11 mouse cellular contexts compared by ENCODE assay signal in the genomic region with DNA sequence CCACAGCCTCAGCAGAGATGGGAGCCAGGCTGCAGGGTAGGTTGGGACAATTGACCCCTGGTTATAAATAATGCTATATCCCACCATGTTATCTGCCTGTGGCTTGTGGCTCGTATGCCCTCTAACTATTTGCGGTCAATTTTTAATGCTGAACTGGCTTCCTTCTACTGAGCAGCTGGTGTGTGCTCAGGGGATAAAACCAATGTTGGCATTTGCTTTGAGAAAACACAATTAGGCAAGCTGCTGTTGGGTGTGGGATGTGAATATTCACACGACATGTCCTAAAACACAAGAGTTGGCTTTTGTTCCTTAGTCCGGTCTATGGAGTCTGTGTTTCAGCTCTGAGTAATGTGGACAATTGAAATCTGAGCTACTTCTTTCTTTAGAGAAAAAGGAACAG.
A peak's percentile ranks its signal among the peaks of the same experiment; 100 is the strongest.
DNase-seq lines count a peak whose midpoint lies in the region; ATAC-seq and TF ChIP-seq lines count a peak whose summit lies in the region.
"Had no signal": no experiment of that assay in that cellular context is flagged by ENCODE, and none has a peak within 500 bp of the region (broad histone marks: within the 10 kb centered on the region; RNA-seq: fewer than 3 reads in every experiment).

No protein-coding gene starts in this region.

- DNase-seq in left cerebral cortex, adult 2 months (ENCODE audit: extremely low spot score in 1 of 2, low spot score in 2 of 2), result no peak
- no peak for DNase-seq in left cerebral cortex, adult 9 months (ENCODE audit: low spot score in 2 of 2)
- DNase-seq in forebrain, embryonic 14.5 days (ENCODE audit: low spot score), result peak; percentile 66
- no peak for DNase-seq in midbrain, embryonic 10.5 days (ENCODE audit: low spot score)
- DNase-seq in stomach, postnatal 0 days (ENCODE audit: low spot score), result no peak
- DNase-seq in right cerebral cortex, adult 18-20 months, result no peak
- DNase-seq in cerebellum, adult 18-20 months, result no peak
- DNase-seq: cerebellum, postnatal 25 days; thymus, postnatal 4 days had no signal

- no peak overlapping the region for H3K9ac ChIP-seq in forebrain, embryonic 14.5 days (ENCODE audit: low read length)
- no peak overlapping the region for H3K9ac ChIP-seq in stomach, postnatal 0 days (ENCODE audit: low read length)
- H3K9ac ChIP-seq in intestine, embryonic 16.5 days (ENCODE audit: low read depth, low read length), result no peak overlapping the region
- H3K9ac ChIP-seq: liver, embryonic 15.5 days had no signal

- no peaks in the 10 kb centered on the region for H3K27me3 ChIP-seq in forebrain, embryonic 14.5 days (replicated peaks; ENCODE audit: control insufficient read depth, insufficient read depth, low read length)
- no peaks in the 10 kb centered on the region for H3K27me3 ChIP-seq in midbrain, embryonic 10.5 days (ENCODE audit: low read depth, poor library complexity, severe bottlenecking)
- H3K27me3 ChIP-seq in stomach, postnatal 0 days (ENCODE audit: control insufficient read depth, insufficient read depth, low read length), result no peaks in the 10 kb centered on the region
- no peaks in the 10 kb centered on the region for H3K27me3 ChIP-seq in intestine, embryonic 16.5 days (replicated peaks; ENCODE audit: control insufficient read depth, insufficient read depth, low read length)

- H3K4me2 ChIP-seq in forebrain, embryonic 14.5 days (ENCODE audit: low read length), result peak overlapping the region; percentile 26; the same call in 1 of the 2 replicates
- H3K4me2 ChIP-seq in stomach, postnatal 0 days (replicated peaks; ENCODE audit: low read depth), result no peak overlapping the region
- no peak overlapping the region for H3K4me2 ChIP-seq in intestine, embryonic 16.5 days (ENCODE audit: low read depth, low read length)
- H3K4me2 ChIP-seq: liver, embryonic 15.5 days had no signal

- H3K4me1 ChIP-seq in forebrain, embryonic 14.5 days (ENCODE audit: control insufficient read depth, insufficient read depth, low read length), result peaks cover 31% of the 10 kb centered on the region
- peaks cover 41% of the 10 kb centered on the region for H3K4me1 ChIP-seq in midbrain, embryonic 10.5 days
- H3K4me1 ChIP-seq in stomach, postnatal 0 days (replicated peaks; ENCODE audit: control insufficient read depth, insufficient read depth), result no peaks in the 10 kb centered on the region
- peaks cover 5% of the 10 kb centered on the region for H3K4me1 ChIP-seq in intestine, embryonic 16.5 days (ENCODE audit: control insufficient read depth, insufficient read depth, low read length)
- H3K4me1 ChIP-seq: liver, embryonic 15.5 days had no signal

- H3K27ac ChIP-seq in left cerebral cortex, adult 2 months, result peak overlapping the region; percentile 88
- peak overlapping the region; percentile 88 for H3K27ac ChIP-seq in forebrain, embryonic 14.5 days (ENCODE audit: low read depth, low read length)
- peak overlapping the region; percentile 89 for H3K27ac ChIP-seq in midbrain, embryonic 10.5 days (replicated peaks)
- 0 out of 2 replicates have a peak overlapping the region, but pooled peaks have one; percentile 20 for H3K27ac ChIP-seq in stomach, postnatal 0 days (replicated peaks)
- no peak overlapping the region for H3K27ac ChIP-seq in intestine, embryonic 16.5 days (ENCODE audit: low read length)
- H3K27ac ChIP-seq: liver, embryonic 15.5 days had no signal

- no peak for TF ChIP-seq CTCF in left cerebral cortex, adult 2 months (IDR thresholded peaks at IDR 0.05)
- no peak for TF ChIP-seq CTCF in stomach, postnatal 0 days (IDR thresholded peaks at IDR 0.05; ENCODE audit: low read depth)

- TF ChIP-seq EP300 in stomach, postnatal 0 days (optimal IDR thresholded peaks at IDR 0.05), result no peak

- no peak overlapping the region for H3K4me3 ChIP-seq in left cerebral cortex, adult 2 months
- no peak overlapping the region for H3K4me3 ChIP-seq in forebrain, embryonic 14.5 days (ENCODE audit: low read depth, low read length)
- H3K4me3 ChIP-seq in midbrain, embryonic 10.5 days, result no peak overlapping the region
- no peak overlapping the region for H3K4me3 ChIP-seq in stomach, postnatal 0 days (ENCODE audit: low read depth, low read length)
- H3K4me3 ChIP-seq in intestine, embryonic 16.5 days (ENCODE audit: low read length), result no peak overlapping the region
- H3K4me3 ChIP-seq: liver, embryonic 15.5 days had no signal

- peak; percentile 25 for ATAC-seq in forebrain, embryonic 14.5 days
- no peak for ATAC-seq in stomach, postnatal 0 days (ENCODE audit: low FRiP score, low TSS enrichment)
- ATAC-seq in intestine, embryonic 16.5 days, result no peak

- intact Hi-C loops in left cerebral cortex, adult 2 months (cut with DNase I), result loop anchor here (2.0 to 5.0 kb wide), 2 partner anchors 27 to 666 kb away; a partner anchor contains a TSS

- H3K36me3 ChIP-seq in forebrain, embryonic 14.5 days (ENCODE audit: control insufficient read depth, insufficient read depth, low read length), result no peaks in the 10 kb centered on the region
- H3K36me3 ChIP-seq in midbrain, embryonic 10.5 days, result no peaks in the 10 kb centered on the region
- H3K36me3 ChIP-seq in stomach, postnatal 0 days (ENCODE audit: control insufficient read depth, insufficient read depth, low read length), result no peaks in the 10 kb centered on the region
- H3K36me3 ChIP-seq in intestine, embryonic 16.5 days (ENCODE audit: control insufficient read depth, insufficient read depth, low read length), result no peaks in the 10 kb centered on the region
- H3K36me3 ChIP-seq: liver, embryonic 15.5 days had no signal

- 11% methylated on average over 4 of the region's 4 CpGs for WGBS in forebrain, embryonic 14.5 days
- WGBS in midbrain, embryonic 10.5 days, result 51% methylated on average over 4 of the region's 4 CpGs
- 55% methylated on average over 4 of the region's 4 CpGs for WGBS in stomach, postnatal 0 days
- WGBS in intestine, embryonic 16.5 days, result 72% methylated on average over 4 of the region's 4 CpGs

- H3K9me3 ChIP-seq in forebrain, embryonic 14.5 days (replicated peaks; ENCODE audit: control insufficient read depth, low read length), result no peaks in the 10 kb centered on the region
- H3K9me3 ChIP-seq in midbrain, embryonic 10.5 days (replicated peaks), result no peaks in the 10 kb centered on the region
- H3K9me3 ChIP-seq in stomach, postnatal 0 days (ENCODE audit: control insufficient read depth, low read length), result no peaks in the 10 kb centered on the region
- no peaks in the 10 kb centered on the region for H3K9me3 ChIP-seq in intestine, embryonic 16.5 days (ENCODE audit: control insufficient read depth, low read length)
- H3K9me3 ChIP-seq: liver, embryonic 15.5 days had no signal
